Mouse (Mus musculus) kidney, adult 2 months (tissue): ENCODE results near the gene Sardh.

Source experiments
- CTCF ChIP-seq: fragments of 200-500 bp; conservative IDR thresholded peaks from 2 replicates; pipeline ENCODE4 v1.5.1; 2011; ENCODE audit warnings: low read depth, mild to moderate bottlenecking, control low read depth, low read length, moderate library complexity, mixed read lengths; ENCODE audit not compliant: insufficient read depth, insufficient read length
- POLR2A ChIP-seq: fragments of 200-500 bp; IDR thresholded peaks from one replicate; pipeline ENCODE4 v1.6.1; 2011; ENCODE audit warnings: low read depth, low read length, control low read depth

DNA sequence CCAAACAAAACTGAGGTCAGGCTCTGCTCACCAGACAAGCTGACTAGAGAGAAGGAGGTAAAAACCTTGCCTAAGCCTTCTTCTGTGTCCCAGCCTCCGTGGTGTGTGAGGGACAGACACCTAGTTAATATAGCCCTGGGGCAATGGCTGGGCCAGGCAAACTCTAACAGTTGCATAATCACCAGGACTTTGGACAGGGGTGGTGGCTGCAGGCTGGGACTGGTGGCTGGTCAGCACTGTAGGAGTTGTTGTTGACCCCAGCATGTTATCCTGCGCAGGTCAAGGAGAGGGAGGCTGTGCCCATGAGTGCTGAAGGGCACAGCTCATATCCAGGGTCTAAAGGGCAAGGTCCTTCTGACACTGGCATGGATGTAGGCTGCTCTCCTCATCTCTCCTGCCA is at the start of gene Sardh:
- TF ChIP-seq POLR2A (no peak), CTCF (0 out of 2 replicates have a peak, but pooled peaks have one; percentile 2)
